Mouse (Mus musculus): ENCODE data around the gene Tex2. TPM values are rescaled to one million over a fixed set of nuclear protein-coding genes. Genes with fewer than 3 reads are reported as not detected.
A peak's percentile ranks its signal among the peaks of the same experiment; 100 is the strongest.
"Not testable (repeated sequence)": the region's sequence is repeated elsewhere in the genome, so short reads cannot be mapped to it uniquely, and the experiment has no call there.

Tex2 gene
- 40.1 and 41.4 TPM in 2 replicates for polyA plus RNA-seq (2014; fragmentation: Nextera tagmentation; extraction: Ambion mirVana)

DNA sequence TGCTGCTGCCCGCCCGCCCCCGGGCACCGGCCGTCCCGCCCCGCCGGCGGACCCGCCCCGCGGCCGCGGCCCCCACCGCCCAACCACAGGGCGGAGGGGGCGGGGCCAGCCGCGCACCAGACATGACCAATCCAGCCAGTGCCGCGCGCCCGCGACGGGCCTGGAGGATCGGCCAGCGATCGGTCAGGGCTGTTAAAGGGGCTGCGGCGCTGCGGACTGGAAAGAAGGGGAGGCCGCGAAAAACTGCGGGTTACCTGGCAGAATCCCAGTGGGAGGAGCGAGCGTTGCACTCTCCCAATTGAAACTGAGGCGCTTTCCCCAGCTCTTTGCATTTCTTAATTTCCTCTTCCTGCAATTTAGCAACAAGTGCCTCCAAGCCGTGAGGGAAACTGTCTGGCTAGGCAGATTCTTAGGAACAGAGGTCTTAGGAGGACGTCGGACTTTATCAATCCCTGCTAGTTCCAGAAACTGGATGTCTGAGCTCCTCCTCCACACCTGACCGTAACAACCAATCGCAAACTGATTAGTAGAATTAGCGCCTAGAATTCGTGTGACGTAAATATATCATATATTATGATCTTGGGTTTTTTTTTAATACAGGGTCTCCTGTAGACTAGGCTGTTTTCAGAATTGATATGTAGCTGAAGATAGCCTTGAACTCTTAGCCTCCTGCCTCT, at the start of gene Tex2:
TSS of gene Tex2 (minus strand) at position 463 of the 677 bp plus-strand sequence.
- ATAC-seq (ENCODE audit: low FRiP score), result peak; percentile 98
- H3K27ac ChIP-seq, result peak within 1 kb of the TSS; percentile 82
- peak; percentile 90 for DNase-seq (ENCODE audit: low spot score)
- peaks cover 19% of the 10 kb centered on the region for H3K4me1 ChIP-seq (replicated peaks; ENCODE audit: control insufficient read depth, insufficient read depth, low read length)
- WGBS, result under 1% methylated on average over 32 of the region's 45 CpGs
- H3K4me3 ChIP-seq (replicated peaks; ENCODE audit: low read length), result peak within 1 kb of the TSS; percentile 99
- peak within 1 kb of the TSS; percentile 82 for H3K4me2 ChIP-seq (replicated peaks)
- H3K9ac ChIP-seq, result peak within 1 kb of the TSS; percentile 91
- H3K9me3 ChIP-seq (ENCODE audit: control insufficient read depth, low read length), result no peaks in the 10 kb centered on the region
- no peaks in the 10 kb centered on the region for H3K27me3 ChIP-seq (ENCODE audit: control insufficient read depth, insufficient read depth, low read length)
- H3K36me3 ChIP-seq (replicated peaks; ENCODE audit: control insufficient read depth, insufficient read depth), result no peaks in the 10 kb centered on the region

- no peak overlapping the region for H3K27ac ChIP-seq
- no peaks in the 10 kb centered on the region for H3K27me3 ChIP-seq (ENCODE audit: control insufficient read depth, insufficient read depth, low read length)
- ATAC-seq (ENCODE audit: low FRiP score), result no peak
- H3K36me3 ChIP-seq (replicated peaks; ENCODE audit: control insufficient read depth, insufficient read depth), result no peaks in the 10 kb centered on the region
- H3K9ac ChIP-seq, result no peak overlapping the region
- H3K4me2 ChIP-seq (replicated peaks), result no peak overlapping the region
- DNase-seq (ENCODE audit: low spot score), result no peak
- peaks cover 26% of the 10 kb centered on the region; the same call in 1 of the 2 replicates for H3K4me1 ChIP-seq (replicated peaks; ENCODE audit: control insufficient read depth, insufficient read depth, low read length)
- 94% methylated on average over 10 of the region's 11 CpGs for WGBS
- H3K9me3 ChIP-seq (ENCODE audit: control insufficient read depth, low read length), result no peaks in the 10 kb centered on the region
- no peak overlapping the region for H3K4me3 ChIP-seq (replicated peaks; ENCODE audit: low read length)
Measured at GRCm38 (mm10) chr11:106662634-106663407, 49.6 kb upstream of the Tex2 start.

- H3K36me3 ChIP-seq (replicated peaks; ENCODE audit: control insufficient read depth, insufficient read depth), result no peaks in the 10 kb centered on the region
- 43% methylated on average over 13 of the region's 13 CpGs for WGBS
- H3K4me3 ChIP-seq (replicated peaks; ENCODE audit: low read length), result no peak overlapping the region
- H3K9ac ChIP-seq, result no peak overlapping the region
- peak overlapping the region; percentile 72 for H3K27ac ChIP-seq
- no peaks in the 10 kb centered on the region for H3K9me3 ChIP-seq (ENCODE audit: control insufficient read depth, low read length)
- H3K4me1 ChIP-seq (replicated peaks; ENCODE audit: control insufficient read depth, insufficient read depth, low read length), result peaks cover 27% of the 10 kb centered on the region; the same call in 1 of the 2 replicates
- H3K4me2 ChIP-seq (replicated peaks), result no peak overlapping the region
- ATAC-seq (ENCODE audit: low FRiP score), result no peak
- DNase-seq (ENCODE audit: low spot score), result no peak
- H3K27me3 ChIP-seq (ENCODE audit: control insufficient read depth, insufficient read depth, low read length), result no peaks in the 10 kb centered on the region
Measured at GRCm38 (mm10) chr11:106660453-106661081, 47.3 kb upstream of the Tex2 start.

- peaks cover 27% of the 10 kb centered on the region; the same call in 1 of the 2 replicates for H3K4me1 ChIP-seq (replicated peaks; ENCODE audit: control insufficient read depth, insufficient read depth, low read length)
- DNase-seq (ENCODE audit: low spot score) (no peak), ATAC-seq (ENCODE audit: low FRiP score) (no peak)
- H3K36me3 ChIP-seq (replicated peaks; ENCODE audit: control insufficient read depth, insufficient read depth), result no peaks in the 10 kb centered on the region
- no peak overlapping the region for H3K4me3 ChIP-seq (replicated peaks; ENCODE audit: low read length)
- no peaks in the 10 kb centered on the region for H3K27me3 ChIP-seq (ENCODE audit: control insufficient read depth, insufficient read depth, low read length)
- no peaks in the 10 kb centered on the region for H3K9me3 ChIP-seq (ENCODE audit: control insufficient read depth, low read length)
- peak overlapping the region; percentile 72 for H3K27ac ChIP-seq
- no peak overlapping the region for H3K4me2 ChIP-seq (replicated peaks)
- 39% methylated on average over 15 of the region's 15 CpGs for WGBS
- H3K9ac ChIP-seq, result no peak overlapping the region
Measured at GRCm38 (mm10) chr11:106659598-106660295, 46.5 kb upstream of the Tex2 start.

DNA sequence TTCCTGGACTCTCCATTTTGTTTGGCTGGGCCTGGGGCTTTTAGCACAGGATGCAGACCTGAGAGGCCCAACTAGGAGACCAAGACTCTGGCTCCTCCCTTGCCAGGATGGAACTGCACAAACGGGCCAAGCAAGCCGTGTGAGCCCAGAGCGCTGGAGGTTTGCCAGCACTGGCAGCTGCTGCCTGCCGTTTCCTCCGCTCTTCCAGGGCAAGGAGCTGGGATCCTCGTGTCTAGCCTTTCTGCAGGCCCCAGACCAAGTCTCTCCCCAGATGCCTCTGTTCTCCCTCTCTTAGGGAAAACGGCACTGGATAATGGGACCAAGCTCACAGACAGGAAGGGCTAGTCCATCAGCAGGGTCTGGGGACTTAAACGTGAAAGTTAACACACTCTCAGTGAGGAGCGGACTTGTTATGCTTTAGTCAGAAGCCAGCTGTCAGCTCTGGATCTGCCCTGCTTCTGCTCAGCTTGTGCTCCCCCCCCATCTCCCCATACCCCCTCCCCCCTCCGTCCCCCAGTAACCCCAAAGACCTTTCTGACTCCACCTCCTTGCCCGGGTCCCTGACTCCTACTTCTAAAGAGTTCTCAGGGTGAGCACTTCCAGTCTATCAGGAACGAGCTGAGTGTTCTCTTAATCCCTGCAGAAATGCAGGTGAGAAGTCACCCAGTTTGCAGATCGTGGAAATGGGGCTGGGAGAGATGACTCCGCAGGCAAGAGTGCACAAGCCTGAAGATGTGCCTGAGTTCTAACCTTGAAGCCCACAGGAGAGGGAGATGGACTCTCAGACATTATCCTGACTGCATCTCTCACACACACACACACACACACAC, 45.0 kb upstream of the Tex2 start:
- ATAC-seq (ENCODE audit: low FRiP score), result peak; percentile 77; the same call in 1 of the 2 replicates
- H3K4me3 ChIP-seq (replicated peaks; ENCODE audit: low read length), result no peak overlapping the region
- peak overlapping the region; percentile 72 for H3K27ac ChIP-seq
- no peaks in the 10 kb centered on the region for H3K27me3 ChIP-seq (ENCODE audit: control insufficient read depth, insufficient read depth, low read length)
- 0 out of 2 replicates have a peak overlapping the region, but pooled peaks have one; percentile 3 for H3K4me2 ChIP-seq (replicated peaks)
- DNase-seq (ENCODE audit: low spot score), result peak; percentile 83
- H3K4me1 ChIP-seq (replicated peaks; ENCODE audit: control insufficient read depth, insufficient read depth, low read length), result peaks cover 27% of the 10 kb centered on the region; the same call in 1 of the 2 replicates
- no peaks in the 10 kb centered on the region for H3K9me3 ChIP-seq (ENCODE audit: control insufficient read depth, low read length)
- no peak overlapping the region for H3K9ac ChIP-seq
- no peaks in the 10 kb centered on the region for H3K36me3 ChIP-seq (replicated peaks; ENCODE audit: control insufficient read depth, insufficient read depth)
- 23% methylated on average over 14 of the region's 14 CpGs for WGBS

- not testable (repeated sequence) for H3K9ac ChIP-seq; DNase-seq (ENCODE audit: low spot score); H3K27me3 ChIP-seq (ENCODE audit: control insufficient read depth, insufficient read depth, low read length); H3K9me3 ChIP-seq (ENCODE audit: control insufficient read depth, low read length); H3K4me2 ChIP-seq (replicated peaks); H3K4me3 ChIP-seq (replicated peaks; ENCODE audit: low read length); H3K36me3 ChIP-seq (replicated peaks; ENCODE audit: control insufficient read depth, insufficient read depth); ATAC-seq (ENCODE audit: low FRiP score)
- Histone ChIP-seq H3K27ac (0 out of 2 replicates have a peak overlapping the region, but pooled peaks have one; percentile 72), H3K4me1 (replicated peaks; ENCODE audit: control insufficient read depth, insufficient read depth, low read length) (peaks cover 27% of the 10 kb centered on the region; the same call in 1 of the 2 replicates)
- 89% methylated on average over 5 of the region's 5 CpGs for WGBS
Measured at GRCm38 (mm10) chr11:106656896-106657498, 43.8 kb upstream of the Tex2 start.

GRCm38 (mm10) chr11:106648347-106648746, 35.1 kb upstream of the Tex2 start:
- no peak overlapping the region for H3K27ac ChIP-seq
- no peak overlapping the region for H3K4me2 ChIP-seq (replicated peaks)
- no peaks in the 10 kb centered on the region for H3K36me3 ChIP-seq (replicated peaks; ENCODE audit: control insufficient read depth, insufficient read depth)
- no peaks in the 10 kb centered on the region for H3K27me3 ChIP-seq (ENCODE audit: control insufficient read depth, insufficient read depth, low read length)
- no peaks in the 10 kb centered on the region for H3K4me1 ChIP-seq (replicated peaks; ENCODE audit: control insufficient read depth, insufficient read depth, low read length)
- H3K9ac ChIP-seq, result no peak overlapping the region
- DNase-seq (ENCODE audit: low spot score) (peak; percentile 84), ATAC-seq (ENCODE audit: low FRiP score) (no peak)
- H3K9me3 ChIP-seq (ENCODE audit: control insufficient read depth, low read length), result no peaks in the 10 kb centered on the region
- WGBS, result 27% methylated on average over 13 of the region's 13 CpGs
- no peak overlapping the region for H3K4me3 ChIP-seq (replicated peaks; ENCODE audit: low read length)

Measured in hindbrain, embryonic 14.5 days (tissue).